Mouse (Mus musculus) spleen, embryonic (tissue): ENCODE data around the gene Lca5l.

Source experiments
- CTCF ChIA-PET: fragments of 350-600 bp; sonication (Branson Sonifier 250); formaldehyde crosslinking; loops from one replicate; lab custom pipeline; 2022; lab: Charles Lee

Gene Lca5l

GRCm38 (mm10) chr16:96191531-96192506 lies at the start of gene Lca5l:
Lca5l (minus strand) TSS chr16:96192271.
- CTCF ChIA-PET = no interaction called here

GRCm38 (mm10) chr16:96235366-96235970 lies 43.4 kb upstream of the Lca5l start, which contains the start of gene B3galt5:
B3galt5 (plus strand) TSS chr16:96235801.
- CTCF ChIA-PET = interaction anchor here (0.7 kb wide), 1 partner anchor 1448 kb away, joined by 5 read pairs; no protein-coding TSS in a partner anchor

- CTCF ChIA-PET = no interaction called here
Observed at GRCm38 (mm10) chr16:96233996-96234395, 41.9 kb upstream of the Lca5l start.

GRCm38 (mm10) chr16:96231974-96232373 lies 39.9 kb upstream of the Lca5l start:
- CTCF ChIA-PET = no interaction called here

- CTCF ChIA-PET = no interaction called here
Observed at GRCm38 (mm10) chr16:96231251-96231650, 39.2 kb upstream of the Lca5l start.

GRCm38 (mm10) chr16:96230411-96230810 lies 38.3 kb upstream of the Lca5l start:
- CTCF ChIA-PET = interaction anchor here (0.7 to 1.2 kb wide), 2 partner anchors 71 to 111 kb away, joined by 4 to 9 read pairs; no protein-coding TSS in a partner anchor

GRCm38 (mm10) chr16:96229044-96229555 lies 37.0 kb upstream of the Lca5l start:
- CTCF ChIA-PET = no interaction called here

GRCm38 (mm10) chr16:96228438-96228837 lies 36.4 kb upstream of the Lca5l start:
- CTCF ChIA-PET = no interaction called here

GRCm38 (mm10) chr16:96222452-96222851 lies 30.4 kb upstream of the Lca5l start:
- CTCF ChIA-PET = no interaction called here

GRCm38 (mm10) chr16:96221959-96222358 lies 29.9 kb upstream of the Lca5l start:
- CTCF ChIA-PET = no interaction called here

- CTCF ChIA-PET = no interaction called here
Observed at GRCm38 (mm10) chr16:96221491-96221890, 29.4 kb upstream of the Lca5l start.

GRCm38 (mm10) chr16:96213027-96213426 lies 21.0 kb upstream of the Lca5l start:
- CTCF ChIA-PET = no interaction called here

GRCm38 (mm10) chr16:96210856-96211255 lies 18.8 kb upstream of the Lca5l start:
- CTCF ChIA-PET = no interaction called here

GRCm38 (mm10) chr16:96209789-96210188 lies 17.7 kb upstream of the Lca5l start:
- CTCF ChIA-PET = no interaction called here

GRCm38 (mm10) chr16:96201485-96202232 lies 9.6 kb upstream of the Lca5l start:
- CTCF ChIA-PET = no interaction called here

- CTCF ChIA-PET = no interaction called here
Observed at GRCm38 (mm10) chr16:96200702-96201028, 8.6 kb upstream of the Lca5l start.

GRCm38 (mm10) chr16:96199913-96200701 lies 8.0 kb upstream of the Lca5l start, which contains the start of gene Sh3bgr:
Sh3bgr (plus strand) TSS chr16:96200450.
- CTCF ChIA-PET = no interaction called here

GRCm38 (mm10) chr16:96187619-96188018 lies 4.5 kb downstream of the Lca5l start:
- CTCF ChIA-PET = no interaction called here

- CTCF ChIA-PET = no interaction called here
Observed at GRCm38 (mm10) chr16:96179156-96179555, 12.9 kb downstream of the Lca5l start.

- CTCF ChIA-PET = no interaction called here
Observed at GRCm38 (mm10) chr16:96175399-96175798, 16.7 kb downstream of the Lca5l start.

GRCm38 (mm10) chr16:96173648-96174047 lies 18.4 kb downstream of the Lca5l start:
- CTCF ChIA-PET = no interaction called here
